In genomic region chr11:117597754-117598153, GRCm38 (mm10) we compare ENCODE assay signal across 14 mouse cellular contexts. TPM values are rescaled to one million over a fixed set of nuclear protein-coding genes. Genes with fewer than 3 reads are reported as not detected.
DNase-seq lines count a peak whose midpoint lies in the region; ATAC-seq and TF ChIP-seq lines count a peak whose summit lies in the region.
"Had no signal": no experiment of that assay in that cellular context is flagged by ENCODE, and none has a peak within 500 bp of the region (broad histone marks: within the 10 kb centered on the region; RNA-seq: fewer than 3 reads in every experiment).

No protein-coding gene starts in this region.

- peak overlapping the region; percentile 32; the same call in 1 of the 2 replicates for H3K4me2 ChIP-seq in forebrain, embryonic 12.5 days
- peak overlapping the region; percentile 42 for H3K4me2 ChIP-seq in neural tube, embryonic 13.5 days

- DNase-seq in left cerebral cortex, adult 2 months (ENCODE audit: extremely low spot score in 1 of 2, low spot score in 2 of 2): no peak
- DNase-seq in left cerebral cortex, adult 11 months (ENCODE audit: low spot score): no peak
- DNase-seq in limb, embryonic 10.5 days (ENCODE audit: low spot score): no peak
- no peak for DNase-seq in natural killer cell, adult 2 months (ENCODE audit: low spot score in 2 of 2)
- no peak for DNase-seq in heart, postnatal 4 days
- DNase-seq in spleen, postnatal 4 days (ENCODE audit: low spot score in 2 of 2): no peak
- DNase-seq: gastrocnemius, postnatal 25 days; lung, postnatal 36 days; thymus, postnatal 25 days had no signal

- peak overlapping the region; percentile 25 for H3K9ac ChIP-seq in forebrain, embryonic 12.5 days
- H3K9ac ChIP-seq in neural tube, embryonic 13.5 days: 0 out of 2 replicates have a peak overlapping the region, but pooled peaks have one; percentile 32
- H3K9ac ChIP-seq: heart, embryonic 12.5 days had no signal

- H3K27ac ChIP-seq in left cerebral cortex, adult 2 months: peak overlapping the region; percentile 95; the same call in 1 of the 2 replicates
- H3K27ac ChIP-seq in forebrain, embryonic 12.5 days: peak overlapping the region; percentile 63
- H3K27ac ChIP-seq in limb, embryonic 10.5 days: no peak overlapping the region
- peak overlapping the region; percentile 91 for H3K27ac ChIP-seq in neural tube, embryonic 13.5 days (replicated peaks)
- H3K27ac ChIP-seq: stomach, postnatal 0 days had no signal

- peaks cover 61% of the 10 kb centered on the region for H3K27me3 ChIP-seq in forebrain, embryonic 12.5 days
- H3K27me3 ChIP-seq in limb, embryonic 10.5 days (ENCODE audit: low read depth, poor library complexity, severe bottlenecking): peaks cover 92% of the 10 kb centered on the region
- H3K27me3 ChIP-seq in neural tube, embryonic 13.5 days: peaks cover 53% of the 10 kb centered on the region
- H3K27me3 ChIP-seq: Patski had no signal

- H3K4me3 ChIP-seq in left cerebral cortex, adult 2 months: no peak overlapping the region; the same call in 1 of the 2 replicates
- H3K4me3 ChIP-seq in forebrain, embryonic 12.5 days (replicated peaks): no peak overlapping the region
- peak overlapping the region; percentile 45; the same call in 1 of the 2 replicates for H3K4me3 ChIP-seq in limb, embryonic 10.5 days
- H3K4me3 ChIP-seq in neural tube, embryonic 13.5 days: no peak overlapping the region

- peaks cover 46% of the 10 kb centered on the region for H3K4me1 ChIP-seq in forebrain, embryonic 12.5 days
- peaks cover 60% of the 10 kb centered on the region for H3K4me1 ChIP-seq in limb, embryonic 10.5 days
- H3K4me1 ChIP-seq in neural tube, embryonic 13.5 days (replicated peaks): peaks cover 50% of the 10 kb centered on the region

- TF ChIP-seq CTCF in left cerebral cortex, adult 2 months (IDR thresholded peaks at IDR 0.05): no peak

- intact Hi-C loops in left cerebral cortex, adult 2 months (cut with DNase I): loop anchor here (2.0 kb wide), 1 partner anchor 57 kb away; the partner anchor contains the start of gene Tnrc6c

- H3K9me3 ChIP-seq in forebrain, embryonic 12.5 days: no peaks in the 10 kb centered on the region
- no peaks in the 10 kb centered on the region for H3K9me3 ChIP-seq in limb, embryonic 10.5 days (replicated peaks)
- H3K9me3 ChIP-seq in neural tube, embryonic 13.5 days: no peaks in the 10 kb centered on the region
- H3K9me3 ChIP-seq: heart, embryonic 12.5 days had no signal

- no peaks in the 10 kb centered on the region for H3K36me3 ChIP-seq in forebrain, embryonic 12.5 days (replicated peaks)
- H3K36me3 ChIP-seq in limb, embryonic 10.5 days: no peaks in the 10 kb centered on the region
- no peaks in the 10 kb centered on the region for H3K36me3 ChIP-seq in neural tube, embryonic 13.5 days
- H3K36me3 ChIP-seq: heart, embryonic 12.5 days had no signal

- no peak for ATAC-seq in forebrain, embryonic 12.5 days (ENCODE audit: low FRiP score)
- peak; percentile 9; the same call in 1 of the 2 replicates for ATAC-seq in neural tube, embryonic 13.5 days (ENCODE audit: low read depth)
- ATAC-seq: Patski had no signal

- WGBS in forebrain, embryonic 12.5 days: 24% methylated on average over 5 of the region's 5 CpGs
- WGBS in limb, embryonic 10.5 days: 33% methylated on average over 5 of the region's 5 CpGs
- WGBS in neural tube, embryonic 13.5 days: 20% methylated on average over 5 of the region's 5 CpGs

RNA-seq across cellular contexts. Expression of gene Tnrc6c, which starts 56.3 kb away (rescaled TPM):
- 10 to 100 TPM; 58.5 to 62.9 TPM for total RNA-seq in left cerebral cortex, adult 2 months (2021)
- polyA plus RNA-seq in forebrain, embryonic 12.5 days (2016; fragmentation: Nextera tagmentation; extraction: Ambion mirVana): 23.7 and 25.0 TPM in 2 replicates
- polyA plus RNA-seq in limb, embryonic 10.5 days (2016; fragmentation: Nextera tagmentation; extraction: Ambion mirVana): 11.4 and 14.1 TPM in 2 replicates
- 24.9 and 26.5 TPM in 2 replicates for polyA plus RNA-seq in neural tube, embryonic 13.5 days (2015; fragmentation: Nextera tagmentation; extraction: Ambion mirVana)
- 10 to 100 TPM; 25.4 to 27.4 TPM for total RNA-seq in heart, postnatal 4 days (2021)
